Mouse (Mus musculus) limb, embryonic 14.5 days (tissue): ENCODE measurements around the gene Osbpl8. TPM values are rescaled to one million over a fixed set of nuclear protein-coding genes. Genes with fewer than 3 reads are reported as not detected.

Experiments
- ATAC-seq: fragments of 200-750 bp; cut with Nextera tagmentation; 2 replicates; pipeline ENCODE4 v1.8.0; 2017; ENCODE audit warnings: low read depth, moderate number of reproducible peaks, moderate TSS enrichment; ENCODE audit not compliant: low FRiP score
- DNase-seq: peaks from one replicate; pipeline ENCODE4 v3.0.0-alpha.2; 2015; ENCODE audit warnings: low spot score
- H3K27ac ChIP-seq: fragments of 300-500 bp; sonication (generic); replicated peaks from 2 replicates; pipeline ENCODE4 v1.5.1; 2014; ENCODE audit warnings: low read depth, mild to moderate bottlenecking, low read length, moderate library complexity, mixed read lengths
- H3K27me3 ChIP-seq: fragments of 300-500 bp; sonication (generic); 2 replicates; pipeline ENCODE4 v1.6.1; 2014; ENCODE audit warnings: low read length, mixed read lengths; ENCODE audit not compliant: control insufficient read depth, insufficient read depth
- H3K36me3 ChIP-seq: fragments of 300-500 bp; sonication (generic); 2 replicates; pipeline ENCODE4 v1.6.1; 2014; ENCODE audit warnings: mild to moderate bottlenecking, low read length, moderate library complexity, mixed read lengths; ENCODE audit not compliant: control insufficient read depth, insufficient read depth
- H3K4me1 ChIP-seq: fragments of 300-500 bp; sonication (generic); 2 replicates; pipeline ENCODE4 v1.6.1; 2014; ENCODE audit warnings: antibody characterized with exemption, low read length, mixed read lengths; ENCODE audit not compliant: control insufficient read depth, insufficient read depth
- H3K4me2 ChIP-seq: fragments of 300-500 bp; sonication (generic); replicated peaks from 2 replicates; pipeline ENCODE4 v1.6.1; 2014; ENCODE audit warnings: low read depth, mild to moderate bottlenecking, low read length, moderate library complexity; ENCODE audit not compliant: severe bottlenecking
- H3K4me3 ChIP-seq: fragments of 300-500 bp; sonication (generic); replicated peaks from 2 replicates; pipeline ENCODE4 v1.5.1; 2014; ENCODE audit warnings: low read length
- H3K9ac ChIP-seq: fragments of 300-500 bp; sonication (generic); 2 replicates; pipeline ENCODE4 v1.6.1; 2014; ENCODE audit warnings: mild to moderate bottlenecking, low read depth, low read length, moderate library complexity; ENCODE audit not compliant: severe bottlenecking
- H3K9me3 ChIP-seq: fragments of 300-500 bp; sonication (generic); 2 replicates; pipeline ENCODE4 v1.6.1; 2016; ENCODE audit warnings: low read length; ENCODE audit not compliant: control insufficient read depth
- POLR2A ChIP-seq: fragments of 200-500 bp; IDR thresholded peaks from 2 replicates; pipeline ENCODE4 v1.8.0; 2012; ENCODE audit warnings: inconsistent platforms, mild to moderate bottlenecking, moderate library complexity, borderline replicate concordance; ENCODE audit not compliant: insufficient read depth, insufficient read length; ENCODE audit errors: extremely low read depth
- WGBS: fragments of 180-500 bp; shearing (Covaris S2); extraction: QIAGEN DNeasy Blood & Tissue Kit; methylation state at CpG from one replicate; pipeline ENCODE4 v1.1.7; 2014; 5-methylcytosine and 5-hydroxymethylcytosine counted together
- polyA plus RNA-seq, 2 experiments: library from polyadenylated mRNA; depleted of rRNA in 1 of 2; stranded (reverse) in 1 of 2; unstranded in 1 of 2; fragments of >200 nt; fragmentation: Nextera tagmentation in 1 of 2; extraction: Ambion mirVana in 1 of 2; gene quantifications; 2 replicates each; pipeline versions ENCODE4 v1.2.1 to v1.2.3; 2012 to 2014

Osbpl8 gene
- polyA plus RNA-seq, 2 experiments = 9.0 to 10.4 TPM

DNA sequence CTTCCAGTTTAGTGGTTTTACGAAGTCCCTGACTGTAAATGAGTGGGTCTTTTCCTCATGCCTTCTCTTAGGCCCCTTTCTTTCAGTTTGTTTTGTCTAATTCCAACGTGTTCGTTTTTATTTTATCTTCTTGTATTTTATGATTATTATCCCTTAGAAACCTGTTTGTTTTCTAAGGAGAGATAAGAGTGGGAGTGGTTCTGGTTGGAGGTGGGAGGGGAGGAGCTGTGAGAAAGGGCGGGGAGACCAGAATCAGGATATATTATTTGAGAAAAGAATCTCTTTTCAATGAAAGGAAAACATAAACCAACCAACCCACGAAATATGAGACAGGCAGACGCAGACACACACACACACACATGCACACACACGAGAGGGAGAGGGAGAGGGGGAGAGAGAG, 9.0 kb upstream of the Osbpl8 start:
- ATAC-seq = no peak
- no peak for DNase-seq
- H3K4me2 ChIP-seq = no peak overlapping the region
- 63% methylated on average over 7 of the region's 7 CpGs for WGBS
- no peaks in the 10 kb centered on the region for H3K27me3 ChIP-seq
- H3K4me1 ChIP-seq = no peaks in the 10 kb centered on the region
- no peaks in the 10 kb centered on the region for H3K36me3 ChIP-seq
- TF ChIP-seq POLR2A = no peak
- no peak overlapping the region for H3K4me3 ChIP-seq
- H3K27ac ChIP-seq = no peak overlapping the region
- H3K9me3 ChIP-seq = no peaks in the 10 kb centered on the region
- no peak overlapping the region for H3K9ac ChIP-seq

DNA sequence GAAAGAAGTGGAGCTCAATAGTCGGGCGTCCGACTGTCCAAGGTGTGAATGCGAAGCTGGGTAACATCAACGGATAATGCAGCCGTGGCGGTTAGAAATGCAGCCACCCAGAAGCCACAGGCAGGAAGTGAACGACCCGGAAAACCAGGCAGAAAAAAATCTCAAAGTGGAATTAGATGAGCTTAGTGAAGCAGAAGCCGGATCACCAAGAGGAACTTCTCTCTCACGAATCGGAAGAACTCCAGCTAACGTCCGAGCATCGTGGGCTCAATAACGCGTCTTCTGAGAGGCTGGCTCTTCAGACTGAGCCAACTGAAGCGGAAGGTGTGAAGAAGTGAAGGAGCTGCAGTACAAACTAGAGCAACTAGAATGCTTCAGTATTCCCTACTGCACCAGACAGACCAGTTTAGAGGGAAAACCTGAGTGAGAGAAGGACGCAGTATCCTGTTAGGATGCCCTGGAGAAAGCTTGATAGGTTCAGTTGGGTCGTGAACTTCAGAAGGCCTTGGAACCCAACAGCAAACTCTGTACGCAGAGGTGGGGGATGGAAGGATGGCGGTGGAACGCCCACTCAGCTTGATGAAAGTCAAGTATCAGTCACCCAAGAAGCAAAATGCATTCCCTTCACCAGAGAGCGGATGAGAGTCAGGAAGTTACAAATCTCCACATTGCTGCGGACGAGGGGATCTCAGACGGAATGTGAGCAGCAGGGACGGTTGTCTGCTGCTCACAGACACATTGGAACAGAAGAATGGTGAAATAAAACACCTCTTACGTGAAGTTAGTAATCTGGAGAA, 8.0 kb upstream of the Osbpl8 start:
- WGBS = 84% methylated on average over 29 of the region's 29 CpGs
- ATAC-seq (no peak), DNase-seq (no peak)
- Histone ChIP-seq H3K27me3 (no peaks in the 10 kb centered on the region), H3K9me3 (no peaks in the 10 kb centered on the region), H3K4me1 (no peaks in the 10 kb centered on the region), H3K4me3 (no peak overlapping the region), H3K4me2 (no peak overlapping the region), H3K36me3 (no peaks in the 10 kb centered on the region), H3K9ac (no peak overlapping the region), H3K27ac (no peak overlapping the region)
- TF ChIP-seq POLR2A = no peak

DNA sequence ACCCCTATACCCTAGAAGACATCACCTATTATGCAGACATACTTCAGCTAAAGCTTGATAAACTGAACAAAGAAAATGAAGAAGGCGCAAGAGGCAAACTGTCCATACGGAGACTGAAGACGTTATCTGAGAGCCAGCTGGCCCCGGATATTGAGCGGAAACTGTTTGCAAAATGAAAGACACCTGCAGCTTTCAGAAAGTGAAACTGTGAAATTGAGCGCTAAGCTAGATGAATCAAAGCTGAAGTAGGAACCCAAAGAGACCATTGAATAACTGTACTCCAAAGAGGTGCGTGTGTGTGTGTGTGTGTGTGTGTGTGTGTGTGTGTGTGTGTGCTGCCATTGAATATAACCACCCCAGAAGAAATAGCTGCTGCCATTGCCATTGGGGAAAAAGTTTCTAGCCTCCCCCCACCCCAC, 7.3 kb upstream of the Osbpl8 start:
- Histone ChIP-seq H3K27me3 (no peaks in the 10 kb centered on the region), H3K4me3 (no peak overlapping the region), H3K4me1 (no peaks in the 10 kb centered on the region), H3K4me2 (no peak overlapping the region), H3K36me3 (no peaks in the 10 kb centered on the region), H3K27ac (no peak overlapping the region), H3K9ac (no peak overlapping the region), H3K9me3 (no peaks in the 10 kb centered on the region)
- ATAC-seq (no peak), DNase-seq (no peak)
- 67% methylated on average over 7 of the region's 7 CpGs for WGBS
- no peak for TF ChIP-seq POLR2A

DNA sequence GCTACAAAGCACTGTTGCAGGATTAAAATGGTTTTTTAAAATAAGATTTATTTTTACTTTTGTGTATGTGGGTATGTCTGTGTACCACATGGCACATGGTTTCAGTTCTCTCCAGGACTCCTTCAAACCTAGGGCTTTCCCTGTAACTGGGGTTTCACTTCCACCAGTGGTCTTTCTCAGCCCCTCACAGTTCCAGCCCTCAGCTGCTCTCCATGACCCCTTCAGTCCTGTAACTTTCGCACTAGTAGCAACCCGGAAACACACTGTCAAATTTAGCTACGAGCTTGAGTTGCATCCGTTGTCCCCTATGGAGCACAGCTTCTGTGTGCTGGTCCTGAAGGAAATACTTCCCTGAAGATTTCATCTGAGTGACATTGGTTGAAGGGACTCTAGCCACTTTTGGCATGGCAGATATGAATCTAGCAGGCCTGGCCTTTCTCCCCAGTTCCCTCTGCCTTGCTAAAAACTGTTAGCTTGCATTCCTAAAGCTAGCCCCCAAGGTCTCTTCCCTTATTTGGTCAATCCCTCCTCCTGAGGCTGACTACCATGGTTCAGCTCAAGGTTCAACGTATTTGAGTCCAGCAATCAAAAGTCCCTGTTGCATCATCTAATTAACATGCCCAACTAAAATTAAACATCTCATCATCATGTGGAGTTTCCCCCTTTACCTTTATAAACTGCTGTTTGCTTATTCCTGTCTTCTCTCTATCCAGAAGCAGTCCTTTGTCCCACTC, 4.6 kb upstream of the Osbpl8 start:
- Histone ChIP-seq H3K9me3 (no peaks in the 10 kb centered on the region), H3K9ac (no peak overlapping the region), H3K4me2 (no peak overlapping the region), H3K4me3 (no peak overlapping the region), H3K27ac (no peak overlapping the region), H3K27me3 (no peaks in the 10 kb centered on the region), H3K36me3 (no peaks in the 10 kb centered on the region), H3K4me1 (peaks cover 6% of the 10 kb centered on the region; the same call in 1 of the 2 replicates)
- DNase-seq (no peak), ATAC-seq (no peak)
- WGBS = 80% methylated on average over 5 of the region's 5 CpGs
- no peak for TF ChIP-seq POLR2A

DNA sequence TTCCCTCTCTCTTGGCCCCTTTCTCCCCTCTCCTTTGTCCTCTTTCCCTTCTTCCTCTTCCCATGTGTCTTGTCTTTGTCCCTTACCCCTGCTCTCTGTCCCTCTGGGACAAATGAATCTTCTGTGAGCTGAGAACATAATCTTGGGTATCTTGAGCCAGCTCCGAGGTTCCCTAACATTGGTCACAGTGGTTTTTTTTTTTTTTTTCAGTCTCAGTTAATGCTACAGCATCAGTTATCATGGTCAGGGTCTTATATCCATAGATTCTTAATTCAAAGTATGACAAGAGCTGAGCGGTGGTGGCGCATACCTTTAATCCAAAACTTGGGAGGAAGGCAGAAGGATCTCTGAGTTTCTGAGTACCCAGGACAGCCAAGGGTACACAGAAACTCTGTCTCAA, 4.0 kb upstream of the Osbpl8 start:
- Histone ChIP-seq H3K27ac (no peak overlapping the region), H3K9me3 (no peaks in the 10 kb centered on the region), H3K4me1 (peaks cover 6% of the 10 kb centered on the region; the same call in 1 of the 2 replicates), H3K9ac (no peak overlapping the region), H3K36me3 (no peaks in the 10 kb centered on the region), H3K4me2 (no peak overlapping the region), H3K27me3 (no peaks in the 10 kb centered on the region), H3K4me3 (no peak overlapping the region)
- no peak for DNase-seq
- 94% methylated on average over 3 of the region's 3 CpGs for WGBS
- TF ChIP-seq POLR2A = no peak
- ATAC-seq = no peak
